Mouse (Mus musculus) cerebellum, adult 2 months (tissue): ENCODE results near the gene Tmtc4. TPM values are rescaled to one million over a fixed set of nuclear protein-coding genes. Genes with fewer than 3 reads are reported as not detected.

ENCODE experiments used
- DNase-seq, 2 experiments: peaks; one replicate each; pipeline ENCODE4 v3.0.0; 2021
- H3K27ac ChIP-seq: fragments of 200-500 bp; 2 replicates; pipeline ENCODE4 v1.5.1; 2012; ENCODE audit warnings: low read length, control low read depth, inconsistent platforms; ENCODE audit not compliant: insufficient read depth
- H3K27me3 ChIP-seq: fragments of 200-500 bp; 2 replicates; pipeline ENCODE4 v1.6.1; 2012; ENCODE audit warnings: inconsistent platforms, mild to moderate bottlenecking, low read length, moderate library complexity; ENCODE audit not compliant: control insufficient read depth, insufficient read depth
- H3K4me1 ChIP-seq: fragments of 200-500 bp; 2 replicates; pipeline ENCODE4 v1.6.1; 2011; ENCODE audit warnings: low read length; ENCODE audit not compliant: control insufficient read depth, insufficient read depth
- H3K4me3 ChIP-seq: fragments of 200-500 bp; replicated peaks from 2 replicates; pipeline ENCODE3; 2011; ENCODE audit warnings: mild to moderate bottlenecking, low read depth, low read length, control low read depth; ENCODE audit not compliant: insufficient read depth
- CTCF ChIP-seq: fragments of 200-500 bp; IDR thresholded peaks from 2 replicates; pipeline ENCODE4 v1.5.1; 2011; ENCODE audit warnings: low read depth, mild to moderate bottlenecking, control low read depth, low read length, moderate library complexity, borderline replicate concordance; ENCODE audit not compliant: insufficient read depth
- POLR2A ChIP-seq: fragments of 200-500 bp; IDR thresholded peaks from 2 replicates; pipeline ENCODE4 v1.6.1; 2011; ENCODE audit warnings: low read length, control low read depth, borderline replicate concordance; ENCODE audit not compliant: insufficient read depth
- WGBS: fragments of 180-500 bp; shearing (Covaris S2); methylation state at CpG from one replicate; pipeline ENCODE4 v1.1.7; 2018; 5-methylcytosine and 5-hydroxymethylcytosine counted together
- polyA plus RNA-seq: library from polyadenylated mRNA; depleted of rRNA; stranded (reverse); fragments of >200 nt; gene quantifications from 2 replicates; pipeline ENCODE4 v1.2.3, GENCODE M21; 2012; rRNA removed

Tmtc4 gene
- polyA plus RNA-seq: 31.2 and 35.6 TPM in 2 replicates

- peak within 1 kb of the TSS; percentile 100 for H3K27ac ChIP-seq
- peaks cover 15% of the 10 kb centered on the region; the same call in 1 of the 2 replicates for H3K4me1 ChIP-seq
- H3K4me3 ChIP-seq: peak within 1 kb of the TSS; percentile 77
- TF ChIP-seq POLR2A (peak; percentile 91), CTCF (no peak)
- no peaks in the 10 kb centered on the region for H3K27me3 ChIP-seq
- peak; percentile 95 to 97 for DNase-seq
- 4% methylated on average over 45 of the region's 54 CpGs for WGBS
Measured at GRCm38 (mm10) chr14:122983226-122984215, at the start of gene Tmtc4. Tmtc4 (minus strand) TSS chr14:122984035.

GRCm38 (mm10) chr14:123032435-123032834 is 48.6 kb upstream of the Tmtc4 start:
- no peak for DNase-seq
- TF ChIP-seq CTCF: no peak
- no peak for TF ChIP-seq POLR2A
- H3K4me1 ChIP-seq: no peaks in the 10 kb centered on the region
- no peak overlapping the region for H3K27ac ChIP-seq
- no peaks in the 10 kb centered on the region for H3K27me3 ChIP-seq
- 92% methylated on average over 1 of the region's 1 CpGs for WGBS
- H3K4me3 ChIP-seq: no peak overlapping the region

- Histone ChIP-seq H3K27ac (no peak overlapping the region), H3K27me3 (no peaks in the 10 kb centered on the region), H3K4me3 (no peak overlapping the region), H3K4me1 (no peaks in the 10 kb centered on the region)
- 27% methylated on average over 2 of the region's 2 CpGs for WGBS
- DNase-seq: no peak
- no peak for TF ChIP-seq CTCF
- no peak for TF ChIP-seq POLR2A
Measured at GRCm38 (mm10) chr14:123027876-123028275, 44.0 kb upstream of the Tmtc4 start.

GRCm38 (mm10) chr14:123022981-123023380 is 39.1 kb upstream of the Tmtc4 start:
- DNase-seq: no peak
- Histone ChIP-seq H3K4me3 (no peak overlapping the region), H3K4me1 (no peaks in the 10 kb centered on the region), H3K27me3 (no peaks in the 10 kb centered on the region), H3K27ac (no peak overlapping the region)
- TF ChIP-seq CTCF (no peak), POLR2A (no peak)

GRCm38 (mm10) chr14:123016310-123016709 is 32.5 kb upstream of the Tmtc4 start:
- WGBS: 89% methylated on average over 1 of the region's 1 CpGs
- H3K4me1 ChIP-seq: no peaks in the 10 kb centered on the region
- H3K4me3 ChIP-seq: no peak overlapping the region
- H3K27me3 ChIP-seq: no peaks in the 10 kb centered on the region
- no peak for TF ChIP-seq POLR2A
- TF ChIP-seq CTCF: no peak
- H3K27ac ChIP-seq: no peak overlapping the region
- no peak for DNase-seq

GRCm38 (mm10) chr14:123015687-123016086 is 31.9 kb upstream of the Tmtc4 start:
- WGBS: 91% methylated on average over 2 of the region's 2 CpGs
- H3K4me1 ChIP-seq: no peaks in the 10 kb centered on the region

GRCm38 (mm10) chr14:123009108-123010018 is 25.5 kb upstream of the Tmtc4 start:
- no peaks in the 10 kb centered on the region for H3K27me3 ChIP-seq
- no peak for TF ChIP-seq POLR2A
- no peak for TF ChIP-seq CTCF
- no peak overlapping the region for H3K4me3 ChIP-seq
- no peaks in the 10 kb centered on the region for H3K4me1 ChIP-seq
- no peak for DNase-seq
- WGBS: 82% methylated on average over 18 of the region's 18 CpGs
- H3K27ac ChIP-seq: no peak overlapping the region

More at GRCm38 (mm10) chr14:123015687-123016086, 31.9 kb upstream of the Tmtc4 start:
- TF ChIP-seq CTCF: no peak
- no peak for TF ChIP-seq POLR2A
- H3K4me3 ChIP-seq: no peak overlapping the region
- DNase-seq: no peak
- no peaks in the 10 kb centered on the region for H3K27me3 ChIP-seq
- H3K27ac ChIP-seq: no peak overlapping the region

- Histone ChIP-seq H3K27ac (no peak overlapping the region), H3K27me3 (no peaks in the 10 kb centered on the region), H3K4me3 (no peak overlapping the region), H3K4me1 (no peaks in the 10 kb centered on the region)
- TF ChIP-seq POLR2A (no peak), CTCF (no peak)
- 68% methylated on average over 2 of the region's 2 CpGs for WGBS
- DNase-seq: no peak
Measured at GRCm38 (mm10) chr14:123008672-123009071, 24.8 kb upstream of the Tmtc4 start.
